Mouse (Mus musculus): Measurements from ENCODE around the gene Lemd2. TPM values are rescaled to one million over a fixed set of nuclear protein-coding genes. Genes with fewer than 3 reads are reported as not detected.

Lemd2 gene
- polyA plus RNA-seq, 1 experiment from 2014 or later: 14.5 TPM

- Histone ChIP-seq H3K27ac (ENCODE audit: low read depth, low read length) (no peak overlapping the region), H3K4me1 (ENCODE audit: control insufficient read depth, insufficient read depth, low read length) (peaks cover 11% of the 10 kb centered on the region; the same call in 1 of the 2 replicates), H3K4me3 (ENCODE audit: low read length) (no peak overlapping the region), H3K27me3 (ENCODE audit: control insufficient read depth, insufficient read depth, low read length) (no peaks in the 10 kb centered on the region), H3K9me3 (ENCODE audit: control insufficient read depth, low read length) (no peaks in the 10 kb centered on the region), H3K9ac (ENCODE audit: low read depth, low read length) (no peak overlapping the region), H3K4me2 (replicated peaks; ENCODE audit: low read depth, low read length) (no peak overlapping the region), H3K36me3 (ENCODE audit: control insufficient read depth, insufficient read depth, low read length) (no peaks in the 10 kb centered on the region)
- ATAC-seq (ENCODE audit: low FRiP score, low TSS enrichment): no peak
- 70% methylated on average over 8 of the region's 8 CpGs for WGBS
These were observed 52.9 kb downstream of the Lemd2 start for GRCm38 (mm10) chr17:27151411-27151810.

- Histone ChIP-seq H3K9ac (ENCODE audit: low read depth, low read length) (no peak overlapping the region), H3K36me3 (ENCODE audit: control insufficient read depth, insufficient read depth, low read length) (no peaks in the 10 kb centered on the region), H3K4me2 (replicated peaks; ENCODE audit: low read depth, low read length) (no peak overlapping the region), H3K27ac (ENCODE audit: low read depth, low read length) (no peak overlapping the region), H3K4me1 (ENCODE audit: control insufficient read depth, insufficient read depth, low read length) (peaks cover 14% of the 10 kb centered on the region; the same call in 1 of the 2 replicates), H3K4me3 (ENCODE audit: low read length) (no peak overlapping the region), H3K27me3 (ENCODE audit: control insufficient read depth, insufficient read depth, low read length) (no peaks in the 10 kb centered on the region), H3K9me3 (ENCODE audit: control insufficient read depth, low read length) (no peaks in the 10 kb centered on the region)
- ATAC-seq (ENCODE audit: low FRiP score, low TSS enrichment): no peak
- 62% methylated on average over 7 of the region's 7 CpGs for WGBS
These were observed 53.4 kb downstream of the Lemd2 start for GRCm38 (mm10) chr17:27150871-27151270.

- Histone ChIP-seq H3K4me2 (replicated peaks; ENCODE audit: low read depth, low read length) (peak overlapping the region; percentile 1; the same call in 1 of the 2 replicates), H3K27ac (ENCODE audit: low read depth, low read length) (no peak overlapping the region), H3K27me3 (ENCODE audit: control insufficient read depth, insufficient read depth, low read length) (no peaks in the 10 kb centered on the region), H3K4me3 (ENCODE audit: low read length) (no peak overlapping the region), H3K9ac (ENCODE audit: low read depth, low read length) (no peak overlapping the region), H3K36me3 (ENCODE audit: control insufficient read depth, insufficient read depth, low read length) (no peaks in the 10 kb centered on the region), H3K4me1 (ENCODE audit: control insufficient read depth, insufficient read depth, low read length) (peaks cover 20% of the 10 kb centered on the region), H3K9me3 (ENCODE audit: control insufficient read depth, low read length) (no peaks in the 10 kb centered on the region)
- ATAC-seq (ENCODE audit: low FRiP score, low TSS enrichment): peak; percentile 45; the same call in 1 of the 2 replicates
- WGBS: 9% methylated on average over 8 of the region's 8 CpGs
These were observed 57.8 kb downstream of the Lemd2 start for GRCm38 (mm10) chr17:27146323-27146923.

GRCm38 (mm10) chr17:27144152-27144551 lies 60.1 kb downstream of the Lemd2 start:
- Histone ChIP-seq H3K36me3 (ENCODE audit: control insufficient read depth, insufficient read depth, low read length) (no peaks in the 10 kb centered on the region), H3K4me1 (ENCODE audit: control insufficient read depth, insufficient read depth, low read length) (peaks cover 26% of the 10 kb centered on the region), H3K9me3 (ENCODE audit: control insufficient read depth, low read length) (no peaks in the 10 kb centered on the region), H3K27me3 (ENCODE audit: control insufficient read depth, insufficient read depth, low read length) (no peaks in the 10 kb centered on the region), H3K4me2 (replicated peaks; ENCODE audit: low read depth, low read length) (no peak overlapping the region), H3K4me3 (ENCODE audit: low read length) (no peak overlapping the region), H3K27ac (ENCODE audit: low read depth, low read length) (no peak overlapping the region), H3K9ac (ENCODE audit: low read depth, low read length) (no peak overlapping the region)
- no peak for ATAC-seq (ENCODE audit: low FRiP score, low TSS enrichment)
- 67% methylated on average over 4 of the region's 4 CpGs for WGBS

GRCm38 (mm10) chr17:27141971-27142450 lies 62.3 kb downstream of the Lemd2 start:
- H3K4me2 ChIP-seq (replicated peaks; ENCODE audit: low read depth, low read length): 0 out of 2 replicates have a peak overlapping the region, but pooled peaks have one; percentile 5
- H3K4me1 ChIP-seq (ENCODE audit: control insufficient read depth, insufficient read depth, low read length): peaks cover 26% of the 10 kb centered on the region
- H3K9me3 ChIP-seq (ENCODE audit: control insufficient read depth, low read length): no peaks in the 10 kb centered on the region
- no peaks in the 10 kb centered on the region for H3K36me3 ChIP-seq (ENCODE audit: control insufficient read depth, insufficient read depth, low read length)
- ATAC-seq (ENCODE audit: low FRiP score, low TSS enrichment): peak; percentile 40; the same call in 1 of the 2 replicates
- 31% methylated on average over 10 of the region's 10 CpGs for WGBS
- no peaks in the 10 kb centered on the region for H3K27me3 ChIP-seq (ENCODE audit: control insufficient read depth, insufficient read depth, low read length)
- H3K27ac ChIP-seq (ENCODE audit: low read depth, low read length): no peak overlapping the region
- H3K4me3 ChIP-seq (ENCODE audit: low read length): no peak overlapping the region
- no peak overlapping the region for H3K9ac ChIP-seq (ENCODE audit: low read depth, low read length)

- H3K4me1 ChIP-seq (ENCODE audit: control insufficient read depth, insufficient read depth, low read length): peaks cover 19% of the 10 kb centered on the region
- H3K9ac ChIP-seq (ENCODE audit: low read depth, low read length): no peak overlapping the region
- no peaks in the 10 kb centered on the region for H3K9me3 ChIP-seq (ENCODE audit: control insufficient read depth, low read length)
- no peaks in the 10 kb centered on the region for H3K27me3 ChIP-seq (ENCODE audit: control insufficient read depth, insufficient read depth, low read length)
- H3K4me2 ChIP-seq (replicated peaks; ENCODE audit: low read depth, low read length): no peak overlapping the region
- H3K4me3 ChIP-seq (ENCODE audit: low read length): no peak overlapping the region
- H3K36me3 ChIP-seq (ENCODE audit: control insufficient read depth, insufficient read depth, low read length): no peaks in the 10 kb centered on the region
- no peak for ATAC-seq (ENCODE audit: low FRiP score, low TSS enrichment)
- 53% methylated on average over 9 of the region's 9 CpGs for WGBS
- H3K27ac ChIP-seq (ENCODE audit: low read depth, low read length): no peak overlapping the region
These were observed 64.0 kb downstream of the Lemd2 start for GRCm38 (mm10) chr17:27140262-27140661.

Other genes starting within 250 kb of the Lemd2 start
- 6.3 and 12.8 TPM in 2 replicates for gene Zbtb9, start 231.3 kb downstream of the Lemd2 start, polyA plus RNA-seq (2014; fragmentation: Nextera tagmentation; extraction: Ambion mirVana)
- 11.1 and 16.0 TPM in 2 replicates for gene Bak1, start 175.5 kb downstream of the Lemd2 start, polyA plus RNA-seq (2014; fragmentation: Nextera tagmentation; extraction: Ambion mirVana)
- 5.3 and 9.9 TPM in 2 replicates for gene Itpr3, start 147.2 kb downstream of the Lemd2 start, polyA plus RNA-seq (2014; fragmentation: Nextera tagmentation; extraction: Ambion mirVana)
- gene Uqcc2, start 70.6 kb downstream of the Lemd2 start, polyA plus RNA-seq (2014; fragmentation: Nextera tagmentation; extraction: Ambion mirVana): 293 and 406 TPM in 2 replicates
- gene Ip6k3, start 36.7 kb downstream of the Lemd2 start, polyA plus RNA-seq (2014; fragmentation: Nextera tagmentation; extraction: Ambion mirVana): 0.12 TPM in 1 of 2 replicates, not detected in the other

Measured in kidney, embryonic 14.5 days (tissue).